Mouse (Mus musculus) neural tube, embryonic 10.5 days (tissue): ENCODE data around the gene Slc35g3.

Experiments
- DNase-seq: peaks from one replicate; pipeline ENCODE4 v3.0.0-alpha.2; 2017; ENCODE audit warnings: low spot score; ENCODE audit errors: extremely low spot score

Gene Slc35g3

DNA sequence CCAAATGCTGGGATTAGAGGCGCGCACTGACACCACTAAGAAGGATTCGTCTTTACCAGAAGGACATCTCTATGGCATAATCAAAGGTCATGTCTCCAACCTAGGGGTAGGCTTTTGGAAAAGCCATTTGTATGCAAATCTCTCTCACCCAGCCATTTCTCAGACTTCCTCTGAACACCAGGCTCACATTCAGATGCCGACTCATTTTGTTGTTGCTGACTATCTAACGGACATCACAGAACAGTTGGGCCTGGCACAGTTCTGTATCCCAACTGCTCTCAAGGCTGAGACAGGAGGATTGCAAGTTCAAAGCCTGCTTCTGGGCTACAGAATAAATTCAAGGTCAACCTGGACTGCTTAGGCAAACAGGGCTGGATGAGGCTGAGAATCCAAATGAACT lies 25.5 kb upstream of the Slc35g3 start:
- no peak for DNase-seq

DNA sequence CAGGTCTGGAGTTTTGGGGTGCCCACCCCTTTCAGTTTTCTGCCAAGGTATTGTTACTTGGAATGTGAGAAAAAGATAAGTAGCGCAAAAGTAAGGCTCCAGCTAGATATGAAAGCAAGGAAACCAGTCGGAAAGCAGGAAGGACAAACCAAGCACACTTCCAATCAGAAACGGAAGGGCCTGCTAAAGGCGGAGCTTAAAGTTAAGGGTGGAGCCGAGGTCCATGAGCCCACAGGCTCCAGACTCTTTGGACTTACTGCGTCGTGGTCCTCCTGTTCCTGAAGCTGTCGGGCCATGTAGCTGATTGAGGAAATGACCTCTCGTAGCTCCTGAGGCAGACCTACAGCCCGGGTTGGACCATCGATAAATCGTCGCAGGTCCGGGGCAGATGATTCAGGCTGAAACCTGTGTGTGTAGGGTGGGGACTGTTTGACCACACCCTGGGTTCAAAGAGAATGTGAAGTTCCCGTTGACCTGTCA lies 23.1 kb upstream of the Slc35g3 start:
- DNase-seq: no peak

DNA sequence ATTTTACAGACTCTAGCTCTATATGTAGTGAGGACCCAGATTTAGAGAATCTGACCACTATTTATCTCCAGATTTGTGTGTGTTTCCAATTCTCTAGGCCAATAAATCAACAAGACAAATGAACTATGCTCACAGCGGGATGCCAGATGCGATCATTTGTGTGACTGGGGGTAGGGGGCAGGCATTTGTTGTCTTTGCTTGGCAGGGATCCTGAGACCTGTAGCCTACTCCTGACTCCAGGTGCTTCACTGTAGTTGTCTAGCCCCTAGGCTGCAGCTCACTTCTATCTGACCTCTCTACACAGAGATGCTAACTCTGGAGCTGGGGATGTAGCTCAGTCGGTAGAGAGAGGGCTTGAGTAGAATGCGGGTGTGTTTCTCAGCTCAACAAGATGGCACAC lies 20.1 kb upstream of the Slc35g3 start:
- DNase-seq: no peak

DNA sequence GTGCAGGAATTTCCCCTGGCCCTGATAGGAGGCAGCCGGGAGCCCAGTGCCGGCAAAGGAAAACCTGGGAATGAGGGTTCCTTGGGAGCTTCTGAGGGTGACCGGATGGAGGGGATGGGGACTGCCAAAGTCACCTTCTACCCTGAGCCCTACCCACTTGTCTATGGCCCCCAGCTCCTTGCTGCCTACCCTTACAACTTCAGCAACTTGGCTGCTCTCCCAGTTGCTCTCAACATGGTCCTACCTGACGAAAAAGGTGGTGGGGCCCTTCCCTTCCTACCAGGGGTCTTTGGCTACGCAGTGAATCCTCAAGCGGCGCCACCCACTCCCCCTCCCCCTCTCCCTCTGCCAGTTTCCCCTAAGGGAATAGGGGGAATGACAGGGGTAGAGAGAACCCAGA lies 17.2 kb upstream of the Slc35g3 start:
- DNase-seq: no peak

DNA sequence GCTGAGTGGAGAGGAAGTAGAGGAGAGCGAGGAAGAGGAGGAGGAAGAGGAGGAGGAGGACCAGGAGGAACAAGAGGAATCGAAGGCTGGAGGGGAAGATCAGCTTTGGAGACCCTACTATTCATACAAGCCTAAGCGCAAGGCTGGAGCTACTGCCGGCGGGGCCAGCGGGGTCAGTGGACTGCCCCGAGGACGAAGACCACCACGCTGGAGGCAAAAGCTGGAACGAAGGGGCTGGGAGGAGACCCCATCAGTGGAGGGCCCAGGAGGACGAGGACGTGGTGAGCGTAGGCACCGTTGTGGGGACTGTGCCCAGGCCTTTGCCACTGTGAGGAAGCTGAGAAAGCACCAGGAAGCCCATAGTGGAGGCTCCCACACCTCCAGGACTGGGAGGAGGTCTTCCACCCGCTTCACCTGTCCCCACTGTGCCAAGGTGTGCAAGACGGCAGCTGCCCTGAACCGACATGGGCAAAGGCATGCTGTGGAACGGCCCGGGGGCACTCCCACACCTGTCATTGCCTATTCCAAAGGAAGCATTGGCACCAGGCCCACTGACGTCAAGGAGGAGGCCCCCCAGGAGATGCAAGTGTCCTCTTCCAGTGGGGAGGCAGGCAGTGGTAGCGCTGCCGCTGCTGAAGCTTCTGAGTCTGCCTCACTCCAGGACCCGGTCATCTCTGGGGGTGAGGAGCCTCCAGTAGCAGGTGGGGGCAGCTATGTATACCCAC lies 16.7 kb upstream of the Slc35g3 start:
- no peak for DNase-seq

DNA sequence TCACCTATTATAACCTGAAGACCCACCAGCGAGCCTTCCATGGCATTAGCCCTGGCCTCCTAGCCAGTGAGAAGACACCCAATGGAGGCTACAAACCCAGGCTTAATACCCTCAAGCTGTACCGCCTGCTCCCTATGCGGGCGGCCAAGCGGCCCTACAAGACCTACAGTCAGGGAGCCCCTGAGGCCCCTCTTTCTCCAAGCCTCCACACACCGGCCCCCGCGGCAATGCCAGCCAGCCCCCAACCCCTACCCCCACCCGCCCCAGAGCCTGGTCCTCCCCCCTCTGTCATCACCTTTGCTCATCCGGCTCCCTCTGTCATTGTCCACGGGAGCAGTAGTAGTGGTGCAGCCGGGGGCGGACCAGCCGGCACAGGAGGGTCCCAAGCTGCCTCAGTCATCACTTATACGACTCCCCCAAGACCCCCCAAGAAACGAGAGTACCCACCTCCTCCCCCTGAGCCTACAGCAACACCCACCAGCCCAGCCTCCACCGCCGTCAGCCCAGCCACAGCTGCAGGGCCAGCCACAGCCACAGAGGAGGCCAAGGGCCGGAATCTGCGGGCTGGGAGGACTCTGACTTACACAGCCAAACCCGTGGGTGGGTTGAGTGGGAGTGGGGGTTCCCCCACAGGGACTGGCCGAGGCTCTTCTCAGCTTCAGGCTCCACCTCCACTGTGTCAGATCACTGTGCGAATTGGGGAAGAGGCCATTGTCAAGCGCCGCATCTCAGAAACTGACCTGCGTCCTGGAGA lies 15.9 kb upstream of the Slc35g3 start:
- no peak for DNase-seq

DNA sequence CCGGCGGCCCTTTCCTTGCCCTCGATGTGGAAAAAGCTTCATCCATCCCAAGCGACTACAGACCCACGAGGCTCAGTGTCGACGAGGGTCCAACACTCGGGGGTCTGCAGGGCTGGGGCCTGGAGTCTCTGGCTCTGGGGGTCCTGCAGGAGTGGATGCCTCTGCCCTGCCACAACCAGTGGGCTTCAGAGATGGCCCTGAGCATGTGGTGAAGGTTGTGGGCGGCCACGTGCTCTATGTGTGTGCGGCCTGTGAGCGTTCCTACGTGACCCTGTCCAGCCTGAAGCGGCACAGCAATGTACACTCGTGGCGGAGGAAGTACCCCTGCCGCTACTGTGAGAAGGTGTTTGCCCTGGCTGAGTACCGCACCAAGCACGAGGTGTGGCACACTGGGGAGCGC lies 14.7 kb upstream of the Slc35g3 start:
- no peak for DNase-seq

DNA sequence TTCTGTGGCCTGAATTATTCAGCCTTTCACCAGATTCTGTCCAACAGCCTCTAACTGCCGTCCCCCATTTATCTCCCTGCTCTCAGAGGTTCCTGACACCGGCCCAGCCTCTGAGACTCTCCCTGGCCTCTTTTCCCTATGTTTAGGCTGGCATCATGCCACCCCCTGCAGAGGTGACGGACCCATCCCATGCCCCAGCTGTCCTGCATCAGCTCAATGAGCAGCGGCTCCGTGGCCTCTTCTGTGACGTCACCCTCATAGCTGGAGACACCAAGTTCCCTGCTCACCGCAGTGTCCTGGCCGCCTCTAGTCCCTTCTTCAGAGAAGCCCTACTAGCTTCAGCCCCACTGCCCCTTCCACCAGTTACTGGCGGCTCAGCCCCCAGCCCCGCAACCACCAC lies 13.9 kb upstream of the Slc35g3 start:
- DNase-seq: no peak

DNA sequence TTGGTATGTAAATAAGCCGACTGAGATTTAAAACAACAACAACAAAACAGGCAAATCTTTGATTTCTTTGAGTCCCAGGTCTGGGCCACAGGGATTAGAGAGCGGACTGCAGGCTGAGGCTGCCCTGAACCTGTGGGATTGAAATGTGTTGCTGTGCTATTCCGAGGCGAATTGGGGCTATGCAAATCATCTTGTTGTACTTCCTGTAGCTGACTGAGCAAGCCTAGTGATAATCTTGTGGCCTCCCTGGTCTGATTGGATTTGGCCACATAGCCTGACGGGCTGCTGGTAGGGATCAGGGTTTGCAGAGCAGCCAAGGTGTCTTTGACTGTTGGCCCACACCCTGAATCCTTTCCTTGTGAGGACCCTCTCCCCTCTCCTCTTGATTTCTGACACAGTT lies 13.2 kb upstream of the Slc35g3 start:
- no peak for DNase-seq

DNA sequence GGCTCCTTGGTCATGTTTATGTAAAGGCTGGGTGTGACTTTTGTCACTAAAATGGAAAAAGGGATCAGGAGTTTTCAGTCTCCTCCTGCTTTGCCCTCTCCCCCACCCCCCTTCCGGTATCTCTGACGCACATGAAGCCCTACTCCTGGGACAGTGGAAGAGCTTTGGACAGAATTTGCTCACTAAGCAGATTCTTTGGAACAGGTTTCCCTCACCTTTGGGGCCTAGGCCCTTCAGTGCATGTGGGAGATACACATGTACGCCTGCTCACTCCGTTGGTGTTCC lies 5.8 kb upstream of the Slc35g3 start:
- DNase-seq: no peak

DNA sequence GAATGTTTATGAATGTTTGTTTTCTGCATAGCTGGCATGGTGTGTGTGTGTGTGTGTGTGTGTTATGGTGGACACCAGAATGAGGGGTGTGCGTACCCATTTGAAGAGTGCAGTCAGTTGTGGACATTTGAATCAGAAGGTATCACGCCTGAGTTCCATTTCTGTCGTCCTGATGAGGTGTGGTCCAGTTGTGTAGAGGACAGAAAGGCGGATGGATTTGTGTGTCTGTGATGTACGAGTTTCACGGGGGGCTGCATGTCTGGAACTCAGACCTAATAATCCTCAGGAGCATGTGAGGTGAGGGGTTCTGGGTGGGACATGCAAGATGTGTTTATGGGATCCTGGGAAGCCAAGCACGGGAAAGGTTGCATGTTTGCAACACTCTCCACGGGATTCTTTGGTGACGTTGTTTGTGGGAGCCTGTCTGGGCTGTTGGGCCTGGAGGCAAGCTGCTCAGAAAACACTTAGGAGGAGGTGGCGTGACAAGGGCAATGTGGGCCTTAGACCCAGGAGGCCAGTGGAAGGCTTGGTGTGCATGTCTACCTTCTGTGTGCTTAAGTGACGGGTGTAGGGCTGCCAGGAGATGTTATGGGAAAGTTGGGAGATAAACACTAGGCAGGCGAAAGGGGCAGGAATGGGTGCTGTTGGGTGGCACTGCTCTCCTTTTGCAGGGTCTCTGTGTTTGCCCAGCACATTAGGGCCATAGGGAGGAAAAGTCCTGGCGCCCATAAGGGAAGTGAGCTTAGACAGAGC lies 5.3 kb upstream of the Slc35g3 start:
- DNase-seq: no peak

DNA sequence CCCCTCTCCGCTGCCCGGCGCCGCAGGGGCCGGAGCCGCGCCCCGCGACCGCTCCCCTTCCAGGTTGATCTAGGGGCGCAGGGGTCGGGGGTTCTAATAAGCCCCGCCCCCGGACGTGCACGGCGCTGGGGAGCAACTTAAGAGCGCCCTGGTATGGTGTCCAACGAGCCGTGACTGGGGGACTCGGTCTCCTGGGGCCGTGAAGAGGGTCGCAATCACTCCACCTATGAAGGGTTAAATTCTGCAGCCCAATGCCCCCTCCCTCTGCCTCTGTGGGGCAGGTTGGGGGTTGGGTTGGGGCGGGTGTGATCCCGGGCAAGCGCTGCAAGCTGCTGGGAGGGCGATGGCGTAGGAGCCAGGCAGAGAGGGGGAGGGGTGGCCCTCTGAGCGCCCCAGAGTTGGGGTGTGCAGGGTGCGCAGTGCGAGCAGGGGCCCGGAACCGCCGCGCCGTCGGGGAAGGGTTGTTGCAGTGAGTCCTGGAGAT lies 4.4 kb upstream of the Slc35g3 start:
- DNase-seq: peak; percentile 58

DNA sequence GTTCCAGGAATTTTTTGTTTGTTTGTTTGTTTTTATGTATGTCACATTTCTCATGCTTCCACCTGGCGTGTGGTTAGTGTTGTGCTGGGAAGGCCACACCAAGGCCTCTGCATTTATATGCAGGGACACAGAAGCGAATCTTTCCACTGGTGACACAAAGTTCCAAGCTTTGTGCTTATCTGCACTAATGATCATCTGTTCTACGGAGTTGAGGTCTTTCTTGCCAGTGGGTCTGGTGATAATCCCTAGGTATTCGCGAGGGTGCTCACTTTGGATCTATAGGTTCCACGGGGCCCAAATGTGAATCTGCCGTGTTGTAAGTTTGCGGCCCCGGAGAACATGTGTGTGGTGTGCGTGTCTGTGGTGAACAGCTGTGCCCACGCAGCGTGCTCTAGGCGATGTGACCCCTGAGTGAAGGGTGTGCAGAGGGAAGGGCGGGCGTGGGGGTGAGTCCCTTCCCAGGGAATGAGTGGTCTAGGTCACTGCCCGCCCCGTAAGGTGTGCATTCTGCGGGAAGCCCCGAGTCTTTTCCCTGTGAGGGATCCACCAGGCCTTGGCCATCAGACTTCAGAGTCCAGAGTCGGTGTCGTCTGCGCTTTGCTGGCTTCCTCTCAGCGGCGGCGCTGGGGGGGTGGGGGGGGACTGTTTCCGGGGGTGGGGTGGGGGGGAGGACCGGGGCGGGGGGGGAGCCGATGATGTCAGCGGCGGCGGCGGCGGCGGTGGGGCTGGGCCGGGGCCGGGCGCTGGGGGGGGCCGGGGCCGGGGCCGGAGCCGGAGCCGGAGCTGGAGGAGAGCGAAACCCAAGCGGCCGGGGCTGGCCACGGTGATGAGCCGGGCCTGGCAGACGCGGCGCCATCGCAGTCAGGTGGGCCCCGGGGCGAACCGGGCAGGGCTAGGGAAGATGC lies 3.7 kb upstream of the Slc35g3 start, which contains the start of gene Zbtb4:
Gene Zbtb4, plus strand, starts transcription at position 692 of the 905 bp plus-strand sequence.
- DNase-seq: peak; percentile 50

DNA sequence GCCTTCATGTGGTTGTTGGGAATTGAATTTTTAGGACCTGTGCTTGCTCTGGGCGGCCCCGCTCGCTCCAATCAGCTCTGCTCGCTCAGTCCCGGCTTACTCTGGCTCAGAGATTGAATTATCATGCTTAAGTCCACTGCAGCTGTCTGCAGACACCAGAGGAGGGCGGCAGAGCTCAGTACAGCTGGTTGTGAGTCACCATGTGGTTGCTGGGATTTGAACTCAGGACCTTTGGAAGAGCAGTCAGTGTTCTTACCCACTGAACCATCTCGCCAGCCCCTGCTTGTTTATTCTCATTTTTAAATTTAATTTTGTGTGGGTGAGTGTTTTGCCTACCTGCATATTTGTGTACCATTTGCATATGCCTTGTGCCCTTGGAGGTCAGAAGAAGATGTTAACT lies 1.8 kb upstream of the Slc35g3 start:
- DNase-seq: no peak

DNA sequence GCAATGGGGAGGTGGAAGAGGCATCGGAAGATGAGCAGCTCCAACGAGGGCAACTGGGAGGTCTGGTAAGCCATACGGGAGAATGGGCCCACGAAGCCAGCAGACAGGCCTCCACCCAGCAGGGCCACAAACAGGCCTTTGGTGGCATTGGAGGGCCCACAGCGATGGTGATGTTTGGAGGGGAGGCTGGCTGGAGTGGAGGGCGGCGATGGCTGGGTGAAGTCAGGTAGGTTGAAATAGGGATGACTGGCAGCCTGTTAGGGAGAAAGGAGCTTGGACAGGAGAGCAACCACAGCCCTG lies 917 bp downstream of the Slc35g3 start:
- DNase-seq: no peak

DNA sequence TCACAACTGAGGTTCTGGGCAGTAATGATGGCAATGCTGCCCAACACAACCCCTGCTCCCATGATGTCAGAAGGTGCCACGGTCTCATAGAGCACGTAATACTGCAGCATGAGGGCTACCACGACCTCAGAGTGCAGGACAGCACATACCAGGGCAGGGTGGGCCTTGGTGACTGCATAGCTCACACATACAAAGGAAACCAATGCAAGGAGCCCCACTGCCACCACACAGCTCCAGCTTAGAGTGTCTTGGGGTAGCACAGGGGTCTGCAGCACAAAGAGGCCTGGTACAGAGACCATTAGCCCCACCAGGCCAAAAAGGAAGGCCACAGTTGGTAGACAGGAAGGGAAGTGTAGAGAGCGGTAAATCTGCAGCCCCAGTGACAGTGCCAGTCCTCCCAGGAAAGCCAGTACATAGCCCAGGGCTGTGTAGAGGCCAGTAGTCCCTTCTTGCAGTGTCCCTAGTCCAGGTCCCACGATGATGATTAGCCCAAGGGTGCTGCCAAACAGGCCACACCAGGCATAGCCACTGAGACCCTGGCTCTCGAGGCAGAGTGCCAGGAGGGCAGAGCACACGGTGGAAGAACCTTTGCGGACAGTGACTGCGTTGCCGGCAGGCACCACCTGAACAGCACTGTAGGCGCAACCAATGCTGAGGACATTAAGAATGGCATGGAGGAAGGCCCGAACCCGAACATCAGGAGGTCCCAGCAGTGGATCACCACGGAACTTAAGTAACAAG lies 1.4 kb downstream of the Slc35g3 start:
- DNase-seq: no peak

DNA sequence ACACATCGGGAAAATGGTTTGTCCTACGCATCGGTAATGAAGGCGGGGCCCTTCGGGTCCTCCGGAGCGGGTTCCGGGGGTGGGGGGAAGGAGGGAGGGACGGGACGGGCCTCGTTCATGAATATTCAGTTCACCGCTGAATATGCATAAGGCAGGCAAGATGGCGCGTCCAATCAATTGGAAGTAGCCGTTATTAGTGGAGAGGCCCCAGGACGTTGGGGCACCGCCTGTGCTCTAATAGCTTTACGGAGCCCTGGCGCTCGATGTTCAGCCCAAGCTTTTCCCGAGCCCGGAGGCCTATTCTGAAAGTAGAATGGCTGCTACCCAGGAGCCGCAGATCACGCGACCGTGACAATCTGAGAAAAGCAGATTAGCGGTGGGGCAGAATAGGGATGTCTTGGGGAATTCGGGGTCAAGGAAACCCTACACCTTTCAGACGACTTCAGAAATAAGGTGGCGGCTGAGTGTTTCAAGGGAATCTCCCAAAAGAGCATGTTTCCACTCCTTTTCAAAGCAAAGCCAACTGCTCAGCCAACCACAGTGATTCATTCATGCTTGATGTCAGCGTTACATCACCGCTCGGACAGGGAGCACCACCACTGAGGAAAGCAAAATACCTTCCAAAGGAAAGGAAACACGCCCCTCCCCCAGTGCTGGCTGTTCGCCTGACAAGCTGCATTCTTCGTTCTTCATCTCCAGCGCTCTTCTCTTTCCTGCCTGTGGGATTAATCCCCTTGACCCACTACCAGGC lies 2.6 kb downstream of the Slc35g3 start:
- DNase-seq: peak; percentile 74

DNA sequence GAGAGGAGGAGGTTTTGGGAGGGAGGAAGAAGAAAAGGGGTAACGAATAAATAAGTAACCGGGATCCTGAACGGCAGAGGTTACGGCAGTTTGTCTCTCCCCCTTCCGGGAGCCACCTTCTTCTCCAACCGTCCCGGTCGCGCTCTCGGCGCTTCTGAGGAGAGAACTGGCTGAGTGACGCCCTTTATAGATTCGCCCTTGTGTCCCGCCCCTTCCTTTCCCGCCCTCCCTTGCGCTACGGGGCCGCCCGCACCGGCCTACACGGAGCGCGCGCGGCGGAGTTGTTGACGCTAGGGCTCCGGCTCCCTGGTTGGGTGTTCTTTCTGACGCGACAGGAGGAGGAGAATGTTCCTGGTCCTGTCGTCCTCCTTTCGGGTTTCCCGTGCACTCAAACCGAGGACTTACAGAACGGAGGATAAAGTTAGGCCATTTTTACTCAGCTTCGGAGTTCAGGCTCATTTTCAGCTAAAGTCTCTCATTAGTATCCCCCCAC lies 3.2 kb downstream of the Slc35g3 start, which contains the start of gene Polr2a:
Gene Polr2a, minus strand, starts transcription at position 160 of the 493 bp plus-strand sequence.
- DNase-seq: peak; percentile 99

DNA sequence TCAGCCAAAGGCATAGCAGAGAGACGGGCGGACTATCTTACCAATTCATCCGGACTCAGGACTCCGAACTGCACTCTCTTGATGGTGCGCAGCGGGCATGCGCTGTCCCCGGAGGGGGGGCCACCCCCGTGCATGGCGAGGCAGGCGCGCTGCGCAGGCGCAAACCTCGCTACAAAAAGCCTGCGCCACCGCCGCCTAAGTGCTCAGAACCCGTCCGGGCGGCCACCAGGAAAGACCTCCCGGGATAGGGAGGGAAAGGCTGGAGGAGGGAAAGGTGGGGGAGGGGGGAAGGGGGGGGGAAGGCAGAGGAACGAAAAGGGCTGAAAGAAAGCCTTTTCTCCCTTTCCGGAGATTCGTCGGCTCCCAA lies 3.7 kb downstream of the Slc35g3 start:
- DNase-seq: peak; percentile 90
